Mouse (Mus musculus): Measurements from ENCODE around the gene Casq2.
"Not testable (repeated sequence)": the region's sequence is repeated elsewhere in the genome, so short reads cannot be mapped to it uniquely, and the experiment has no call there.

Gene Casq2

GRCm38 (mm10) chr3:102137158-102137557 is 50.9 kb downstream of the Casq2 start:
- DNase-seq, result no peak

- no peak for DNase-seq
Measured at GRCm38 (mm10) chr3:102138899-102139298, 52.7 kb downstream of the Casq2 start.

- no peak for DNase-seq
Measured at GRCm38 (mm10) chr3:102140606-102141005, 54.4 kb downstream of the Casq2 start.

- no peak for DNase-seq
Measured at GRCm38 (mm10) chr3:102141451-102141850, 55.2 kb downstream of the Casq2 start.

GRCm38 (mm10) chr3:102141893-102142292 is 55.7 kb downstream of the Casq2 start:
- DNase-seq, result no peak

GRCm38 (mm10) chr3:102142947-102143346 is 56.7 kb downstream of the Casq2 start:
- DNase-seq, result no peak

GRCm38 (mm10) chr3:102143536-102143935 is 57.3 kb downstream of the Casq2 start:
- no peak for DNase-seq

- no peak for DNase-seq
Measured at GRCm38 (mm10) chr3:102144401-102144800, 58.2 kb downstream of the Casq2 start.

GRCm38 (mm10) chr3:102145645-102146386 is 59.6 kb downstream of the Casq2 start:
- no peak for DNase-seq

GRCm38 (mm10) chr3:102146428-102146827 is 60.2 kb downstream of the Casq2 start:
- no peak for DNase-seq

GRCm38 (mm10) chr3:102147189-102147588 is 61.0 kb downstream of the Casq2 start:
- DNase-seq, result no peak

- DNase-seq, result no peak
Measured at GRCm38 (mm10) chr3:102149941-102150340, 63.7 kb downstream of the Casq2 start.

- DNase-seq, result no peak
Measured at GRCm38 (mm10) chr3:102151850-102152249, 65.6 kb downstream of the Casq2 start.

- DNase-seq, result no peak
Measured at GRCm38 (mm10) chr3:102152471-102152870, 66.3 kb downstream of the Casq2 start.

GRCm38 (mm10) chr3:102152872-102153271 is 66.7 kb downstream of the Casq2 start:
- no peak for DNase-seq

- no peak for DNase-seq
Measured at GRCm38 (mm10) chr3:102154107-102154506, 67.9 kb downstream of the Casq2 start.

GRCm38 (mm10) chr3:102156737-102157136 is 70.5 kb downstream of the Casq2 start:
- DNase-seq, result no peak

- no peak for DNase-seq
Measured at GRCm38 (mm10) chr3:102157652-102158051, 71.4 kb downstream of the Casq2 start.

- DNase-seq, result no peak
Measured at GRCm38 (mm10) chr3:102158759-102159422, 72.7 kb downstream of the Casq2 start.

GRCm38 (mm10) chr3:102159423-102160325 is 73.5 kb downstream of the Casq2 start:
- DNase-seq, result no peak

- DNase-seq, result not testable (repeated sequence)
Measured at GRCm38 (mm10) chr3:102163861-102164260, 77.6 kb downstream of the Casq2 start.

- DNase-seq, result no peak
Measured at GRCm38 (mm10) chr3:102164911-102165310, 78.7 kb downstream of the Casq2 start.

- no peak for DNase-seq
Measured at GRCm38 (mm10) chr3:102165536-102166286, 79.5 kb downstream of the Casq2 start.

Measured in cerebellum, adult 8-10 months (tissue).